Mouse (Mus musculus) lung, postnatal 0 days (tissue): ENCODE data around the gene Ppp1r1a.

Source experiments
- CTCF ChIP-seq: IDR thresholded peaks from 2 replicates; pipeline ENCODE4 v1.5.1; 2016; ENCODE audit warnings: antibody characterized with exemption, mild to moderate bottlenecking
- EP300 ChIP-seq: IDR thresholded peaks from 2 replicates; pipeline ENCODE4 v1.6.1; 2016; ENCODE audit warnings: antibody characterized with exemption, mild to moderate bottlenecking, control low read depth

GRCm38 (mm10) chr15:103503660-103504059 is 34.1 kb downstream of the Ppp1r1a start:
- TF ChIP-seq CTCF (no peak), EP300 (no peak)
